In the genomic region with DNA sequence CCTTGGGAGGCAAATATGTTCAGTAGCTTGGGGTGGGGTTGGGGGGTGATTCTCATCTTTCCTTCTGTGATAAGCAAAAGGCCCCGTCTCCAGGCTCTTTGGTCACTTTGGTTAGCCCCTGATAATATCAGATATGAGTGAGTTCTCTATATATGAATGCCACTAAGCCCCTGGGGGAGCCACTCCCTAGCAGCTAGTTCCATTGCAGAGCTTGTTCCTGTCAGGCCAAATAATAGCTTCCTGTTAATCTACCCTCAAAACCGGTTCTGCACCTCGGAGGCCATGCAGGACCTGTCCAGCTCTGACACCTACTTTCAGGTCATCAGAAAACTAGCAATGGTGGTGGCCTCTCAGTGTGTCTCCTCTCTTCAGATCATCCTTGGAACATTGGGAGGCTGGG, we compare ENCODE assay signal across 1 mouse cellular context.
TF ChIP-seq lines count a peak whose summit lies in the region.

No protein-coding gene starts in this region.

TF ChIP-seq in CH12.LX, 34 proteins besides CTCF, POLR2A, EP300 and RAD21 (continued from another document):
- no peak for TF ChIP-seq MYC (IDR thresholded peaks at IDR 0.05; ENCODE audit: low read depth, low read length)
TF ChIP-seq in CH12.LX: peak in this region for 0.
